Mouse (Mus musculus) lung, adult 2 months (tissue): ENCODE data around the gene Map2k2.

Experiments used
- CTCF ChIP-seq: fragments of 200-500 bp; IDR thresholded peaks from 2 replicates; pipeline ENCODE4 v1.5.1; 2011; ENCODE audit warnings: mild to moderate bottlenecking, low read length, control low read depth; ENCODE audit not compliant: insufficient read depth
- POLR2A ChIP-seq: fragments of 200-500 bp; IDR thresholded peaks from 2 replicates; pipeline ENCODE4 v1.6.1; 2011; ENCODE audit warnings: low read depth, mild to moderate bottlenecking, control low read depth, low read length, borderline replicate concordance; ENCODE audit errors: extremely low read depth

DNA sequence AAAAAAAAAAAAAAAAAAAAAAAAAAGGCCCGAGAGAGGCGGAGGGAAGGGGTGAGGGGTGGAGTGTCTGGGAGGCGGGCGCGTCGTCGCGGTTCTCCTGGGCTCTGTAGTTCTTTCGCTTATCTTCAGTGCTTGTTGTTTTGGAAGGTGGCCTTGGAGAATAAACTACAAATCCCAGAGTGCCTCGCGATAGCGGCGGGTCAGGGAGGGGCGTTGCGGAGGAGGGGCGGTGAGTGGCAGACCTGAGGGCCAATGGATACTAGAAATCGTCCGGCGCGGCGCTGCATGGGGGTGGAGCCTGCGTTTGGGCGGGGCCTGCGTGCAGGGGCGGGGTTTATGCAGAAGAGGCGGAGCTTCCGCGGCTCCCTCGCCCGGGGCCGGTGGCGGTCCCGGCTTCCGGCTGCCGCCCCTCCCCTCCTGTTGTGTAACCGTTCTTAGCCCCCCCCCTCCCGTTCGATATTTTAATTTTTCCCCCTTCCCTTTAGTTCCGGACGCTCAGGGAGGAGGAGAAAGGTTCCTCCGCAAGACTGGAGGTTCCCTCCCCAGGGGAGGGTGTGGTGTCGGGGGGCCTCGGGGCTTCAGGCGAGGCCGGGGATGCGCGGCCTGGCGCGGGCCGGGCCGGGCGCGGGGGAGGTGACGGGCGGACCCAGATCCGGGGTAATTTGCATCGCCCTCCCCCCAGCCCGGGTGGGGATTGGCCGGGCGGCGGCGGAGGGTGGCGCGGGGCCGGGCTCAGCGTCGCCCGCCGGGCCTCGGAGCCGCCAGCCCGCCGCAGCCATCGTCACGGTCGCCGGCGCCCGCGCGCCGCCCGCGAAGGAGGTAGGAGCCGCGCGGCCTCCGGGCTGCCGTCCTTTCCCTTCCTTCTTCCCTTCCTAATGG, 31.8 kb downstream of the Map2k2 start:
- TF ChIP-seq CTCF (no peak), POLR2A (no peak)
